Mouse (Mus musculus) erythroblast, embryonic 14.5 days (primary cell): ENCODE measurements at regions not wholly inside any gene's neighbourhood (a gene's known extent, or its start where the extent isn't known, plus 50 kb on each side); places are given as distances from the start of the nearest gene placed in this dataset.
"Not testable (repeated sequence)": the region's sequence is repeated elsewhere in the genome, so short reads cannot be mapped to it uniquely, and the experiment has no call there.

Source experiments
- GATA1 ChIP-seq: IDR thresholded peaks from 2 replicates; pipeline ENCODE4 v1.6.1; 2012; ENCODE audit warnings: low read length, inconsistent platforms, mixed read lengths
- TAL1 ChIP-seq: IDR thresholded peaks from 3 replicates; pipeline ENCODE4 v1.6.1; 2012; ENCODE audit warnings: low read length, inconsistent platforms, mixed read lengths

DNA sequence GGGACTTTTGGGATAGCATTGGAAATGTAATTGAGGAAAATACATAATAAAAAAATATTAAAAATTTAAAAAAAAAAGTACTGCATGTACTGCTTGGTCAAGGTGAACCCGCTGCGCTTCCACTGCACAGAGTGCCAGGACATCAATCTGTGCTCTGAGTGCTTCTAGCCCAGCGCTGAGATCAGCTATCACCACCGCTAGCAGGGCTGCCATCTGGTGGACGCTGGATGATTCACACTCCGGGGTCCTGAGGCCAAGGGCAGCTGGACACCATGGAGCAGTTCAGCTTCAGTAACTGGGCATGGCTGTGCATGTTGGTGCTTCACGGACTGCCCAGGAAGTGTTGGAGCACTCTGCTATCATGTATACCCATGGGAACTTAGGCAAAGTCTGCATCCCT lies 102.1 kb upstream of the Syn3 start:
- not testable (repeated sequence) for TF ChIP-seq TAL1, GATA1
